Mouse (Mus musculus): ENCODE data around the gene Atp10a.

The Atp10a gene

DNA sequence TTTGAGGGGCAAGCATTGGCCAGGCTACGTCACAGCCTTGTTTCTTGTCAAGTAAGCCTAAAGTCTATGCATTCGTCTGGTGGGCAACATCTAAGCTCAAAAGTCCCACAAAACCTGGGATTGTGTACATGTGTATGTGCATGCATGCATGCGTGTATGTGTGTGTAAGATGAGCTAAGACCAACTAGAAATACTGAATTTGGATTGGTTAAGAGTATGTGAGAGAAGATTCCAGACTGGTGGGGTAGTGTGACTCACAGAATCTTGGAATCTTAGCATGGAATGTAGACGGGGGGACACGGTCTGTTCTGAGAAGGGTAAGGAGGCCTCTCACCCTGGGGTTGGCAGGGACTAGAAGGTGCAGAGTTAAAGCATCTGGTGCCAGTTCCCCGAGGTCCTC, at the start of gene Atp10a:
Atp10a (plus strand) TSS at position 301 of the 400 bp plus-strand sequence.
- DNase-seq (ENCODE audit: low spot score): no peak

DNA sequence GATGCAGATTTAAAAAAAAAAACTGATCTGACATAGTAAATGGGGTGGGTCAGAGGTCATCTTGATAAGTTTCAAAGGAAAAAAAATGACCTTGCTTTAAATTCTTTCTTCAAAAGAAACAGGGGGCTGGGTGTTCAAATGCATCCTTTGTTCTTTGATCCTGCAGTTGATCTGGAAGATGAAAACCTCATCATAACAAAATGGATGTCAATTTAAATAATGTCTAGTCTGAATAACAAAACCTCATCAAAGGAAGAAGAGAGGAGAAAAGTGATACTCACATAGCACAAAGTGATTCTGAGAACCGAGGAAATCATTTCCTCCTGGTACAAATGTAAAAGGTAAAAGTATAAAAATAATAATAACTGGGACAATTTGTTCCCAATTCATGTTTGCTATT, 37.9 kb upstream of the Atp10a start:
- DNase-seq (ENCODE audit: low spot score): no peak

DNA sequence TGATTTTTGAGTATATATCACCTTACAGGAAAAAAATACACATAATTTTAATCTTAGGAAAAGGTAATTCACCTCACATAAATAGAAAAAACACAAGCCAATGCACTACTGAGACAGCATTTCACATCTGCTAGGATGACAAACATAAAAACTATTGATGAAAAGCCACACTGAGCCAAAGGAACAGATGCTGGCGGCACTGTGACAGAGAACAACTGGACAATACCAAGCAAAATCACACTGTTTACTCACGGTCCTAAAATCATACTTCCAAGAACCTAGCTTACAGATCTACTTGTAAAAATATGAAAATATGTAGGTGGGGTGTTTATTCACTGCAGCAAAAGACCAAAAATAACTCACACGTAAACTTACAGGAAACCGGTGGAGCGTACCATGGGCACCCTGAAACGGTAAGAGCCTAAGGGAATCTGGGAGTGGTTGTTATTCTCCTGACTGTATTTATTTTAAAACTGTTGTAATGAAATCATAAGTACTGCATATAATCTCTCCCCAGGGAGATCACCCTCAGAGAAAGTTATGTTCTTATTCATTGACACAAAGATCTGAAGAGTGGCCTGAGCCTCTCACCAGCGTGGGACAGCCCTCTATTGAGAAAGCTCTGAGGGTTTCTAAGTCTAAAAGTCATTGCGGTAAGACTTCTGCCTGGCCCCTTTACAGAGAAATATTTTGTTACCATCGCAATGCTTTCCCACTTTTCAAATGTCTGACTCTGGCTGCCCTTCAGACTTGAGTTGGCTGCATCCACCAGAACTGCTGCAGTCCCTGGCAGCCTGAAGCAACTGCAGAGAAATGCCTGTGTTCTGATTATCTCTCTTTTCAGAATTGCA, 29.4 kb upstream of the Atp10a start:
- DNase-seq (ENCODE audit: low spot score): peak; percentile 74

DNA sequence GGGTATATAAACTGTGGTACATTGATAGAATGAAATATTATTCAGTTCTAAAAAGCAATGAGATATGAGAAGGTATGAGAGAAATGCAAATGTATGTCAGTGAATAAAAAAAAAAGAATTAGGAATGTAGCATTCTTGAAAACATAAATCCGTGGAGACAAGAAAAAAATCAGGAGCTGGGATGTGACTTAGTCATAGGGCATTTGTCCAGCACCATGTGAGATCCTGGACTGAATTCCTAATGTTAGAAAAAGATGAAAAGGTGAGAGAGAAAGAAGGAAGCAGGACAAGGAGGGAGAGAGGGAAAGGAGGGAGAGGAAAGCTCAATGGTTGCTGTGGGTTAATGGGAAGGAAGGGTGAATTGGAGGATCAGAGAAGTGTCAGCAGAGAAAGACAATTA, 28.6 kb upstream of the Atp10a start:
- DNase-seq (ENCODE audit: low spot score): no peak

DNA sequence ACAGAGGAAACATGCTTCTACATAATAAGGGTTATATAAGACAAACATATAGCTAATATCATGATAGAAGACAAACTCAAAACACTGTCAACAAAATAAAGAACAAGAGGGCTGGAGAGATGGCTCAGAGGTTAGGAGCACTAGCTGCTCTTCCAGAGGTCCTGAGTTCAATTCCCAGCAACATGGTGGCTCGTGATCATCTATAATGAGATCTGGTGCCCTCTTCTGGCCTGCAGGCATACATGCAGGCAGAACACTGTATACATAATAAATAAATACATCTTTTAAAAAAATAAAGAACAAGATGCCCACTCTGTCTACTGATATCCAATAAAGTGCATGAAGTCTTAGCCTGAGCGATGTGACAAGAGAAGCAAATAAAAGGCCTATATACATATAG, 26.7 kb upstream of the Atp10a start:
- DNase-seq (ENCODE audit: low spot score): no peak

DNA sequence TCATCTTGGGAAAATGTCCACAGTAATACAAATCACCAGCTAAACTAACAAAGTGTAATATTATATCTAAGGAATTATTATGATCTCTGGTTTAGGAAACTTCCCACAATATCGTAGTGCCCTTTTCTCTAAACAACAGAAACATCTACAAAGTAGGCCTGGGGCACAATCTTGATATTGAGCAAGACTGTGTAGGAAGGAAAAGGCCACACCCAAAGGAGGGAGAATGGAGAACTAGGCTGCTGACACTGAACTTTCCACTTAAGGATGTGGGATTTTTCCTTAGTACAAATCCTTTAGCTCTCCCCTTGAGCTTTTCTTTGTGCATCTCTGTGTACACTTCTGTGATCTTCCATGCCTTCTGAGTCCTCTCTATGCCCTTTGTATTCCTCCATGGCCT, 22.3 kb upstream of the Atp10a start:
- DNase-seq (ENCODE audit: low spot score): no peak

DNA sequence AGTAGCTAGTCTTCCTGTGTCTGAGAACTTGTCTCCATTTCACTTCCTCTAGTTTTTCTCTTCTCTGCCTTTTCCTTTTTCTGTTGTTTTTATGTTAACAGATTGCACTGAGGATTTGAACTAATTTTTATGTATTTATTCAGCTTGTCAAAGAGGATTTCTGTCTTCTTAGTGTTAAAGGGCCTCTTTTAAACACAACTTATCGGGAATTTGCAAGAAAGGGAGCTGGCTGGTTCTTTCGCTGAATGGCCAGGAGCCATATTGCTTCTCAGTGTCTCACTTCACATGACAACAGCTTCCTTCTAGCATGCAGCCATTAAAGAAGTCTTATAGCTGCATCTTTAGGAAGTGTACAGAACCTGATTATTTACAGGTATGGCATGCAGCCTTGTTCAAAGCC, 16.3 kb upstream of the Atp10a start:
- DNase-seq (ENCODE audit: low spot score): no peak

DNA sequence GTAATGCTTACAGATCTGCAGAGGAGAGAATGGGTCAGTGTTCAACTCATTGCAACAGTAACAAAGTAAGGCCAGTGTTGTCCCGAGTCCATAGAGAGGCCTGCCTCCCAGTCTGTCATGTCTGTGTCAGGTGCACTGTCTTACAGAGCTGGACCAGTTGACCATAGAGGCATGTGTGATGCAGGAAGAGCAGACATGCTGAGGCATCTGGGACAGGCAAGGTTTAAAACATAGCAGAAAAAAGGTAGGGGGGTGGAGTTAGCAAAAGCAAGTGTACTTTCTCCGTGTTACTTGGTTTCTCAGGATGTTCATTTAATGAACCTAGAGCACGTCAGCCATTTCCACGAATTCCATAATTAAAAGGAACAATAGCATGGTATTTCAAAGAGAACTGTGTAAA, 15.5 kb upstream of the Atp10a start:
- DNase-seq (ENCODE audit: low spot score): no peak

DNA sequence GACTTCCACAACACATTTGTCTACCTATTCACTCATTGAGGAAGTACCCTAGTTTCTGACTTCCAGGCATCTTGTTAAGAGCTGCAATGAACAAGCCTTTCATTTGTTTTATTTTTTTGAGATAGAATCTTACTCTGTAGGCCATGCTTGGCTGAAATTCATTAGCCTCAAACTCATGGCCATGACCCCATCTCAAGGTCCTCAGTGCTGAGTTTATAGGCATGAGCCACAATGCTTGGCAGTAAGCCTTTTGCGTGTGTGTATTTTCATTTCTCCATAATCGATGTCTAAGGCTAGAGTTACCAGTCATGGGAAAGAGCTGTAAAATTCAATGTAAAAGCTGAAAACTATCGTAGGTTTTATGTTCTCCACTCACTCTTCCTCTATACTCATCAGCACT, 14.1 kb upstream of the Atp10a start:
- no peak for DNase-seq (ENCODE audit: low spot score)

DNA sequence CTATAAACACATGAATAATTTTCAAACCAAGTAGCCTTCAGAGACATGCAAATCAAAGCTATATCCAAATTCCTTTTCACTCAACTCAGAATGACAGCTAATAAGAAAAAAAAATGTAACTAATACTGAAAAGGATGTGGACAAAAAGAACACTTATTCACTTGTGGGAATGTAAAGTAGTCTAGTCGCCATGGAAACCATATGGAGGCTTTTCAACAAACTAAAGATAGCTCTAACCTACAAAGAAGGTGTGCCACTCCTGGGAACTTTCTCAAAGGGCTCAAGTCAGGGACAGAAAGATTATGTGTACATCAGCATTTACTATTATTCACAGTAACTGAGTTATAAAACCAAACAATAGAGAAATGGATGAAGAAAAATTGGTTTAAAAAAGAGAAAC, 8.6 kb upstream of the Atp10a start:
- DNase-seq (ENCODE audit: low spot score): no peak

DNA sequence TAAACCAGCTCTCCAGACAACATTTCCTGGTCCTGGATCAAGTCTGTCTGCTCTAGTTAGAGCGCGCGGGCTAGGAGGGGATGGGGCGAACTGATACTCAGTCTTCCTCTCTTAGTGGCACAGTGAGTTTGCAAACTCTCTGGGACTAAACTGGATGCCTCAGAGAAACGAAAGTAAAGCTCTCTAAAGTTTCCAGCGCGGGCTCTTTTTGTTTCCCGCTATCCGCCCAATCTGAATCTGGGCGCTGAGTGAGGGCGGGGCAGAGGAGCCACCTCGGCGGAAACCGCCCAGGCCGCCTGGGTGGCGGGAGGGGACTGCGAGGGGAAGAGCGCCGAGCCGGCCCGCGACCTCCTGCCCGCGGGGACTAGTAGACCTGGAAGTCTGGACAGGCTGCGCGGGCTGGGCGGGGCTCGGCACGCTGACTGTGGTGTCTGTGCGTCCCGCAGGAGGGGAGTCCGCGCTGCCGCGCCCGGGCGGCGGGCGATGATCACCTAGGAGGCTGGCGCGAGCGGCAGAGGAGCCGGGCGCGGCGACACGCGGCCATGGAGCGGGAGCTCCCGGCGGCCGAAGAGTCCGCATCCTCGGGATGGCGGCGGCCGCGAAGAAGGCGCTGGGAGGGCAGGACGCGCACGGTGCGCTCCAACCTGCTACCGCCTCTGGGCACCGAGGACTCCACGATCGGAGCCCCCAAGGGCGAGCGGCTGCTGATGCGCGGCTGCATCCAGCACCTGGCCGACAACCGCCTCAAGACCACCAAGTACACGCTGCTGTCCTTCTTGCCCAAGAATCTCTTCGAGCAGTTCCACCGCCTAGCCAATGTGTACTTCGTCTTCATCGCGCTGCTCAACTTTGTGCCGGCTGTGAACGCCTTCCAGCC, 2.2 kb downstream of the Atp10a start:
- DNase-seq (ENCODE audit: low spot score): peak; percentile 50

DNA sequence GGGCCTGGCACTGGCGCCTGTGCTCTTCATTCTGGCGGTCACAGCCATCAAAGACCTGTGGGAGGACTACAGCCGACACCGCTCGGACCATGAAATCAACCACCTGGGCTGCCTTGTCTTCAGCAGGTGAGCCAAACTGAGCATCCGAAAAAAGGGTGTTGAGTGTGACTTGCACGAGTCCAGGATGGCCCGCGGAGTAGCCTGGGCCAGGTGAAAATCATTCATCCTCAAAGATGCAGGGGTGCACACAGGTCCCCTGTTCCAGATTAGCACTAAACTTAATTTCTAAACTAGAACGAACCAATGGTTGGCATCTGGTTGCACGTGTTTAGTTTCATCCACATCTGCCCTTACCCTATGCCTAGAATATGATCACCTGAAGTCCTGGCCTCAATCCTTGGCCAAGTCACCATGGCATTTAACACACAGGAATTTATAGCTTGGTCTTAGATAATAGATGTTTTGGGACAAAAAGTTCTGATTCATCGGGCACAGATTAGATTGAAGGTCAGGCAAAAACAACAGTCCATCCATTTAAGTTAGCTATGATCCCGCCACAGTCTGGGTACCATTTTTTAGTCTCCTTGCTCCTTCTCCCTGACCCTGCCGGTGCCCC, 2.9 kb downstream of the Atp10a start:
- no peak for DNase-seq (ENCODE audit: low spot score)

DNA sequence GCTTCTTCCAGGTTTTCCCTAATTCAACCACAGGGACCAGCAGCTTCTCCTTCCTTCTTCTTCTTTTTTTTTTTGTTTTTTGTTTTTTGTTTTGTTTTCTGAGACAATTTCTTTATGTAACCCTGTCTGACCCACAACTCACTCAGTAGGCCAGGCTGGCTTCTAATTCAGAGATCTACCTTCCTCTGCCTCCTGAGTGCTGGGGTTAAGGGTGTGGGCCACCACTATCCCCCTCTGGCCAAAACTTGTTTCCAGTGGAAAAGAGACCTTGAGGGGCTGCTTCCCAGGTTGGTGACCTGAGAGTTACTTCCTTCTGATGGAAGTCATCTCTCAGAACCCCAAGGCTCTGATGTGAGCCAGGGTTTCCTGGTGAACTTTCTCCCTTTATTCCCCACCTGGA, 4.1 kb downstream of the Atp10a start:
- no peak for DNase-seq (ENCODE audit: low spot score)

DNA sequence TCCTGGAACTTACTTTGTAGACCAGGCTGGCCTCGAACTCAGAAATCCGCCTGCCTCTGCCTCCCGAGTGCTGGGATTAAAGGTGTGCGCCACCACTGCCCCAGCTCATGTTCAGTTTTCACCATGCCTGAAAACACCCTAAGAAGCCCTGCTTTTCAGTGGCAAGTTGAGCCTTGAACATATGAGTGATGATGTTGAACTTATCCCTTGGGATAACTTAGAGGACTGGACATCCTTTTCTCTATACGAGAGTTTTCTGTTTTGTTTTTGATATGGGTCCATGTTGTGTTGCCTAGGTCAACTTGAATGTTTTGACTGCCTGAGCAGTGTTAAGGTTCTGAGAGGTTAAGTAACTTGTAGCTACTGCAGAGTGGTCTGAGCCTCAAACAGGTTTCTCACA, 4.7 kb downstream of the Atp10a start:
- no peak for DNase-seq (ENCODE audit: low spot score)

DNA sequence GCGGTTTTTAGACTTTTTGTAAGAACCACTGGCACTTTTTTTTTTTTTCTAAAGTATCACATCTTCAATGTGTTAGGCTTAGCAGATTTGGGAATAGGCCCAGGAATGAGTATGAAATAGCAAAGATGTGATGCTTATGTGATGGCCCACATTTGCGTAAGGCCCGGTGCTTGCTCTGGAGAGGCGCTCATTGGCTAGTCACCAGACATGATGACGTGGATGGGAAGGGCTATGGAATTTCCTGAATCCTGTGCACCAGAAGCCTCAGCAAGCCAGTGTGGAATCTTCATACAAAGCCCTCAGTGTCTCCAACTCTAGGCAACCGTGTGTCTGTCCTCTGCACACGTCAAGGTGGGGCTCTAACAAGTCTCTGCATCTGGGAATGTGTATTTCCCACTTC, 5.1 kb downstream of the Atp10a start:
- DNase-seq (ENCODE audit: low spot score): no peak

DNA sequence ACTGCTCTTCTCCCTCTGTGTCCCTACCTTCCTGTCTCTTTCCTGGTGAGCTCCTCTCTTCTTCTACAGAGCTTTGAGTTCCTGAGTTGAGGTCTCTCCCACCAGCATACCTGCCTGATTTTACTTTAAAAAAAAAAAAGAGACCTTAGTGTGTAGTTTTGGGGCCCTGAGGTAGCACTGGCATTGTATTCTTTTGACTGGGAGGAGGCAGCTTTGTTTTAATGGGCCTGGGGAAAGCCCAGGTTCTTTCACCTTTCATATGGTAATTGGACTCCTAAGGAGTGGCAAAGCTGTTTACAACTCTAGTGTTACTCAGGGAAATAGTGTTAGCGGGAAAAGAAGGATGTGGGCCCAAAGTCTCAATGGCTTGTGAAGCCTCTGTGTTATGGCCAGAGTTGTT, 12.7 kb downstream of the Atp10a start:
- DNase-seq (ENCODE audit: low spot score): no peak

DNA sequence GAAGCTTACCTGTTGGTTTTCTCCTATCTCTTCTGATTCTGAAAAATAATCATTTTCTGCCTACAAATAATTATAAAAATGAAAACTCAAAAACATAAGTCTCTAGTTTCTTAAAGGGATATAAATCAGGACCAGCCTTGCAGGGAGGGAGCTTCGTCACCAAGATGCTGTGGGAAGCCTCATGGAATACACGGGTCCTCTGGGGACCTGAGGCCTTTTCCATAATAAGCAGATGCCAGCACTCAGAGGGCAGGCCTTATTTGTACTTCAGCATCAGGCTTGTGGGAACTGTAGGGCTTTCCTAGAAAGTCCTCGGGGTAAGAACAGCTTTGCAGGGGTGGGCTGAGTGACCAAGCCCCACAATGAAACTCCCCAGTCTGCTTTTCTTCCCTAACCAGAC, 20.1 kb downstream of the Atp10a start:
- no peak for DNase-seq (ENCODE audit: low spot score)

DNA sequence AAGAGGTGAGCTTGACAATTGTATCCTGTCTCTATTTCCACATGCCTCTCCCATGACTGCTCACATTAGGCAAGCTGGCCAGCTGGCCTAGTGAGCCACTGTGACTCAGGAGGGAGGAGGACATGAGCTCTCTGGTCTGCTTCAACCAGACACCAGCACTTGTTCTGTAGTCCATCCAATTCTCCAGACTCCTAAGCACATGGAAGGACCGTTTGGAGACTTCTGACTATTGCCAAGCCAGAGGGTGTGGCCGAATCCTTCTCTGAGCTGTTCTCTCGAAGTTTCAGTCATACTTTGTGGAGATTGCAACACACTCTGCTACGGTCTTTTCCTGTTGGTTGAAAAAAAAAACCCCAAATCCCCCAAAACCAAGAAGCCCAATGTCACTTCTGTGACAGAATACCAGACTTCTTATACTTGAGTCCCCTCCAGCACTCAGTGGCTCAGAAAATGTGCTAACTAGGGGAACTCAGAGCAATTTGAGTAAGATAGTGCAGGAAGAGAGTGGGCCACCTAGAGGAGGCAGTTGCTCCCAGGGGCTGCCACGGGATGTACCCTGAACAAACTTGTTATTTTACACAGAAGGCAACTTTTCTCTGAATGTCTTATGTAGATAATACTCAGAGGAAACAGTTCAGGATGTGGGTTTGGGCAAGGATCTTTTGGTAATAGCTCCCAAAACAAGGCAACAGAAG, 21.3 kb downstream of the Atp10a start:
- peak; percentile 66 for DNase-seq (ENCODE audit: low spot score)

DNA sequence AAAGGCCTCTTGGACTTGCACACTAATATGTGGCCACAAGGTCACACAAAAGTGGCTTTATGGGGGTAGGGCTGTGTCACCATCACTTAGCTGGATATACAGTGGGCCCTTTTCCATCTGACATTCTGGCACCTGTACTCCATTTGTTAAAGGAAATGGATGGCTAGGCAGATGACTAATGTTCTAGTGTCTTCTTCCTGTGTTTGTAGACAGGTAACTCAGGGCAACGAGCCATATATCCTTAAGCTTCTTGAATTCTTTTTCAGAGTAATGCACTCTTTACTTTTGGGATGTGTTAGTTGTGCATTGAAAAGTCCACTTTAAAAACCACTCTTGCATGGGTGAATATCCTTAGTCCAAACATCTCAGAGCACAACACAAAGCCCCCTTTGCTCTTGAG, 30.0 kb downstream of the Atp10a start:
- DNase-seq (ENCODE audit: low spot score): no peak

DNA sequence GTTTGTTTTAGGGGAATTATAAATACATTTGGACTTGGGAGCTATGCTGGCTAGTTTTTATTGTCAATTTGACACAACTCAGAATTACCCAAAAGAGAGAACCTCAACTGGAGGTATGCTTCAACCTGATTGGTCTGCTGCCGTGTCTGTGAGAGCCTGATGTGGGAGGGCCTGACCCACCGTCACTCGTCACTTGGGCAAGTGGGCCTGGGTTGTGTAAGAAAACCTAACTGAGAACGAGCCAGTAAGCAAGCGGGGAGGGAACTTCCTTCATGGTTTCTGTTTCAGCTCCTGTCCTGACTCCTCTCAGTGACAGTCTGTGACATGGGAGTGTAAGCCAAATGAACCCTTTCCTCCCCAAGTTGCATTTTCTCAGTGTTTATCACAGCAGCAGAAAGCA, 30.6 kb downstream of the Atp10a start:
- DNase-seq (ENCODE audit: low spot score): peak; percentile 8

DNA sequence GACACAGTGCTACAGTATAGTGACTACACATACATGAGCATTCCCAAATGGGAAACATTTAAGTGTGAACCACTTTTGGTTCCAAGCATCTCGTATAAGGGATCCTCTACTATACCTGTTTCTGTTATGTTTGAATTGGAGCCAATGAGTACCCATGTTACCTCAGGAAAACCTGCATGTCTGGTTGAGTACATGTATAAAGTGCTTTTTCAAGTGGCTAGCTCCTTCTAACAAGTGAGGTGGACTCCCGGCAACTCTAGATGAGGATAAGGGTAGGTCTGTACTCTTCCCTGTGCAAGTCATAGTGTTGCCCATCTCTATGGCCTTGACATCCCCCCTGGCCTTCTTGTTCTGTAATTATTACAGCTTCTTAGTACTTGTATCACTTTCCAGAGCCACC, 31.0 kb downstream of the Atp10a start:
- DNase-seq (ENCODE audit: low spot score): no peak

Measured in adipocyte (in vitro differentiated cells).